Mouse (Mus musculus): ENCODE measurements around the gene Lancl2.

The Lancl2 gene

GRCm38 (mm10) chr6:57702376-57702742 lies at the start of gene Lancl2:
Gene Lancl2 (plus strand): TSS chr6:57702540.
- DNase-seq (ENCODE audit: extremely low read depth, insufficient read length, low spot score), result no peak

GRCm38 (mm10) chr6:57661295-57661694 lies 41.0 kb upstream of the Lancl2 start:
- DNase-seq (ENCODE audit: extremely low read depth, insufficient read length, low spot score), result no peak

GRCm38 (mm10) chr6:57684156-57684555 lies 18.2 kb upstream of the Lancl2 start:
- no peak for DNase-seq (ENCODE audit: extremely low read depth, insufficient read length, low spot score)

GRCm38 (mm10) chr6:57691467-57692261 lies 10.7 kb upstream of the Lancl2 start, which contains the start of gene Pyurf:
Gene Pyurf (minus strand): TSS chr6:57692078.
- peak; percentile 93 for DNase-seq (ENCODE audit: extremely low read depth, insufficient read length, low spot score)

GRCm38 (mm10) chr6:57693116-57693515 lies 9.2 kb upstream of the Lancl2 start:
- no peak for DNase-seq (ENCODE audit: extremely low read depth, insufficient read length, low spot score)

GRCm38 (mm10) chr6:57701686-57702085 lies 654 bp upstream of the Lancl2 start:
- no peak for DNase-seq (ENCODE audit: extremely low read depth, insufficient read length, low spot score)

GRCm38 (mm10) chr6:57702743-57703499 lies 581 bp downstream of the Lancl2 start:
- DNase-seq (ENCODE audit: extremely low read depth, insufficient read length, low spot score), result peak; percentile 96

- DNase-seq (ENCODE audit: extremely low read depth, insufficient read length, low spot score), result peak; percentile 11
Measured at GRCm38 (mm10) chr6:57703703-57704102, 1.4 kb downstream of the Lancl2 start.

GRCm38 (mm10) chr6:57706721-57707120 lies 4.4 kb downstream of the Lancl2 start:
- no peak for DNase-seq (ENCODE audit: extremely low read depth, insufficient read length, low spot score)

GRCm38 (mm10) chr6:57711726-57712125 lies 9.4 kb downstream of the Lancl2 start:
- DNase-seq (ENCODE audit: extremely low read depth, insufficient read length, low spot score), result peak; percentile 5

- DNase-seq (ENCODE audit: extremely low read depth, insufficient read length, low spot score), result no peak
Measured at GRCm38 (mm10) chr6:57721347-57721746, 19.0 kb downstream of the Lancl2 start.

GRCm38 (mm10) chr6:57742749-57743148 lies 40.4 kb downstream of the Lancl2 start:
- DNase-seq (ENCODE audit: extremely low read depth, insufficient read length, low spot score), result no peak

GRCm38 (mm10) chr6:57743333-57743732 lies 41.0 kb downstream of the Lancl2 start:
- no peak for DNase-seq (ENCODE audit: extremely low read depth, insufficient read length, low spot score)

- no peak for DNase-seq (ENCODE audit: extremely low read depth, insufficient read length, low spot score)
Measured at GRCm38 (mm10) chr6:57744123-57744522, 41.8 kb downstream of the Lancl2 start.

- no peak for DNase-seq (ENCODE audit: extremely low read depth, insufficient read length, low spot score)
Measured at GRCm38 (mm10) chr6:57744974-57745747, 42.8 kb downstream of the Lancl2 start.

- DNase-seq (ENCODE audit: extremely low read depth, insufficient read length, low spot score), result no peak
Measured at GRCm38 (mm10) chr6:57745748-57746129, 43.4 kb downstream of the Lancl2 start.

GRCm38 (mm10) chr6:57753962-57754759 lies 51.8 kb downstream of the Lancl2 start:
- DNase-seq (ENCODE audit: extremely low read depth, insufficient read length, low spot score), result no peak

- DNase-seq (ENCODE audit: extremely low read depth, insufficient read length, low spot score), result no peak
Measured at GRCm38 (mm10) chr6:57763054-57763453, 60.7 kb downstream of the Lancl2 start.

GRCm38 (mm10) chr6:57765095-57765878 lies 62.9 kb downstream of the Lancl2 start:
- no peak for DNase-seq (ENCODE audit: extremely low read depth, insufficient read length, low spot score)

- no peak for DNase-seq (ENCODE audit: extremely low read depth, insufficient read length, low spot score)
Measured at GRCm38 (mm10) chr6:57766287-57766686, 63.9 kb downstream of the Lancl2 start.
